Mouse (Mus musculus) erythroblast, adult 5-6 weeks (primary cell): ENCODE measurements at regions not wholly inside any gene's neighbourhood (a gene's known extent, or its start where the extent isn't known, plus 50 kb on each side); places are given as distances from the start of the nearest gene placed in this dataset.

Source experiments
- ATAC-seq: replicated peaks from 2 replicates; pipeline ENCODE4 v1.8.0; 2016; ENCODE audit warnings: moderate number of reproducible peaks, mild to moderate bottlenecking, moderate TSS enrichment, inconsistent platforms; ENCODE audit not compliant: poor library complexity, low FRiP score, severe bottlenecking

GRCm38 (mm10) chr2:178771881-178772280, 341.6 kb downstream of the Cdh26 start:
- ATAC-seq = no peak

DNA sequence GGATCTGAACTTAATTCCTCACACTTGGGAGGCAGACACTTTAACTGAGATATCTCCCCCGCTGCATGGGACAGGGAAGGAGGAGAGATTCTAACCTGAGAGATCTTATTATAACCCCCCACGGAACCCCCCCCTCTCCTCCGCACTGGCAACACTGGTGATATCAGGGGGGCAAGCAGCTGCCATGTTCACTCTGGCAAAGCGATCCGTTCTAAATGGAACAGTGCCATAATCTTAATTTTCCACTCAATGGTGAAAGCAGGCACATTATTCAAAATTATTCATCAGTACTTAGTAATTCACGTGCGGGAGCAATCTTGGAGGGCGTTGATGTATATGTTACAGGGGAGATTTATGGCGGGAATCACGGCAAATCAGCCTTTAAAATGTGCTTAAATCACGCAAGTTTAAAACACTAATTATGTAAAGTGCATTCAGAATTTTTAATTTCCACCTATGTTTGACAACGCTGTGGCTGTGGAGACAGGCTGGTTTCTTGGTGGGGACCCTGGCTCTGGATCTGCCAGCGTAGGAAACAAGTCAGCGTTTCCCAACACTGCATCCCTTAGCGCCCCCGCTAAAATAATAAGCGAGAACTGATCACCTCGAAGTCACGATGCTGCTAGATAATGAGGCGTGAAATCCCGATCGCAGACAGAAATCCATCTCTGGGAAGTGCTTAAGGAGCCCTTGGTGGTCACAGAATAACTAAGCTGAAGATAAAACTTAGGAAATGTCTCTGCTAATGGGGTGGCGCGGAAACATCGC, 354.7 kb downstream of the Cdh26 start:
- ATAC-seq = no peak

DNA sequence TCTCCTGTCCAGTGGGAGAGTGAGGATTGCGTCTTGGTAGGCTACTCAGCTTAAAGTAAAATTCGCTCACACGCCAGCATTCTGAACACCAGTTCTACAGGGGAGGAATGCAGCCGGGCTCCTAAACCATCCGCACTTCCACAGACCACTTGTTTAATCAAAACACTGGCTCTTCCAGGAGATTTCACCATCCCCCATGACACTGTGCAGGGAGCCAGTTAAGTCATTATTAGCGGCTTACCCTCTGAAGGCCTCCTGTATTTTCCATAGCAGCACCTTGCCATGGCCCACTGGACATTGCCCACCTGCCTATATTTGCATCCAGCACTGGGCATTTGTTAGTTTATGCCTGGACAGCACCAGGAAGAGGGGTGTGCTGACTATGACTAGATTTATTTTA, 355.5 kb downstream of the Cdh26 start:
- no peak for ATAC-seq

DNA sequence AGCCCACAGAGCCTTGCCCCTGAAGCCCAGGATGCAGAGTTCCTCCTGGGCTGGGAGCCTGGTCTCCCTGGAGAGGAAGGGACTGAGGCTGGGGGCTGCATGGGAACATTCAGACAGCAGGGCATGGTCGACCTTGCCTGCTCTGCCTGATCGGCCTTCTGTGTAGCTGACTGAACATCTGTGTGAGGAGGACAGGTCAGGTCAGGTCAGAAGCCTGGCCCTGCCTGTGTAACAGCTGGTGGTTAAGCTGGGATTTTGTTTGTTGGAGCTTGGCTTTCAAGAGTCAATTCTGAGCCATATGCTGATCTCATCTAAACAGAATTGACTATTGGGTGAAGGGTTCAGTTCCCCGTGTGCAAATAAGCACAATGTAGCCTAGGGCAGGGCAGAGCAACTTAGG, 365.5 kb downstream of the Cdh26 start:
- ATAC-seq = no peak

GRCm38 (mm10) chr2:178801464-178801863, 371.1 kb downstream of the Cdh26 start:
- ATAC-seq = no peak

DNA sequence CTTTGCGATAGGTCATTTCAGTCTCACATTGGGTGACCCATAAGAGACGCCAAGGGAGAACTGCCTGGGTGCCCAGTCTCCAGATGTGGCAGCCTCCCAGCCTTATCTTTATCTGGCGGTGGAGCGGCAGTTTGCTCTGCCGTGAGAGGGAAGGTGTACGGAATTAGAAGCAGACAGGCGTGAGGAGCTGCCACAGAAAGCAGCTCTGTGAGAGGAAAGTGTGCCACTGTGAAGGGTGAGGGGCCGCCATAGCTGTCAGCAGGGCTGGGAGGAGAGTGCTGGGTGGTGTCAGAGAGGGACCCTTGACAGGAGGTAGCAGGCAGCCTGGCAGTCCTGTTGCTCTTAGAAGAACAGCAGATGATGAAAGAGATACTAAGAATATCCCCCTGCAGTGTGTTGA, 375.0 kb downstream of the Cdh26 start:
- ATAC-seq = no peak

DNA sequence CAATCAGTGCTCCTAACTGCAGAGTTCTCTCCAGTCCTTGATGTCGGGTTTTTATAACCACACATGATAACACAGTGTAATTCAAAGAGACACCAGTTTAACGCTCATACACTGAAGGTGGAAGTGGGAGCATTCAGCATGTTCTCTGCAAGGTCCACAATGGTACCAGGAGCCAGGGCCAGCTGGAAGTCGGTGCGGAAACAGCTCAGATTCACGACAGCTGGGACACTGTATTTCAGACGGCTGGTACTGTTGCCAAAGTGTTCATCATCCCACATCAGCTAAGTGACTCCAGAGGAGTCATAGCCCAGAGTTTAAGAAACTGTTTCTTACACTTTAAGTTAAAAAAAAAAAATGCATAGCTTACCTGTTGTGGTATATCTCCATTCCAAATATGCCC, 391.2 kb downstream of the Cdh26 start:
- ATAC-seq = no peak

GRCm38 (mm10) chr2:178830313-178830712, 400.0 kb downstream of the Cdh26 start:
- ATAC-seq = no peak

- no peak for ATAC-seq
Measured at GRCm38 (mm10) chr2:178834986-178835385, 404.7 kb downstream of the Cdh26 start.

DNA sequence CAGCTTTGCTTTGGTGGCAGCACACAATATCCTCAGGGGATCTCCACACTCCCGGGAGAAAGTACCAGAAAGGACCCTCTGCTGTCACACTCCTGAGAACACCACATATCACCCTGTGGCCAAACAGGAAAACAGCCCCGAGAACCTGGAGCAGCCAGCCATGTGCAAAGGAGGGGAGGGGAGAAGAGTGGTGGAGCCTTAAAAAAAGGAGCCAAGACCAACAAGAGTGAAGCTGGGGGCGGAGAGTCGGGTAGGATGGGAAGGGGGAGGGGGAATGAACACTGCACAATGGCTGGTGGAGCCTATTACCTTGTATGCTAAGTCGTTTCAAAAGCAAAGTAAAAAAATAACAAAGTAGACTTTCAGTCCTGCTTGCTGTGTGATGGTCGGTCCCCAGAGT, 408.2 kb downstream of the Cdh26 start:
- ATAC-seq = no peak

GRCm38 (mm10) chr2:178840975-178841374, 410.6 kb downstream of the Cdh26 start:
- no peak for ATAC-seq

GRCm38 (mm10) chr2:178842595-178842994, 412.3 kb downstream of the Cdh26 start:
- no peak for ATAC-seq

GRCm38 (mm10) chr2:178843458-178843857, 413.1 kb downstream of the Cdh26 start:
- ATAC-seq = no peak

- no peak for ATAC-seq
Measured at GRCm38 (mm10) chr2:178844561-178844960, 414.2 kb downstream of the Cdh26 start.

DNA sequence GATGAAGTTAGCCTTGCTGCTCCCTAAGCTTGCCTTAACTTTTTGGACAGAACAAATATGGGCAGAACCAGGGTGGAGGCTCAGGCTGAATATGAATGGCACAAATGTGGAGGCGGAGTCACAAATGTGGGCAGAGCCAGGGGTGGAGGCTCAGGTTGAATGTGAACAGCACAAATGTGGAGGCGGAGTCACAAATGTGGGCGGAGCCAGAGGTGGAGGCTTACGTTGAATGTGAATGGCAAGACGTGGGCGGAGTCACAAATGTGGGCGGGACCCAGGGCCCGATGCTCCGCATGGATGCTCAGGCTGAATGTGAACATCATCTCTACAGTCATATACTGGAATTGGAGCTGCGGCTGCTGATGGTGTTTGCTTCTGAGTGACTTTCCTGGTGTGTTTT, 420.0 kb downstream of the Cdh26 start:
- no peak for ATAC-seq

GRCm38 (mm10) chr2:178850769-178851168, 420.4 kb downstream of the Cdh26 start:
- ATAC-seq = no peak

DNA sequence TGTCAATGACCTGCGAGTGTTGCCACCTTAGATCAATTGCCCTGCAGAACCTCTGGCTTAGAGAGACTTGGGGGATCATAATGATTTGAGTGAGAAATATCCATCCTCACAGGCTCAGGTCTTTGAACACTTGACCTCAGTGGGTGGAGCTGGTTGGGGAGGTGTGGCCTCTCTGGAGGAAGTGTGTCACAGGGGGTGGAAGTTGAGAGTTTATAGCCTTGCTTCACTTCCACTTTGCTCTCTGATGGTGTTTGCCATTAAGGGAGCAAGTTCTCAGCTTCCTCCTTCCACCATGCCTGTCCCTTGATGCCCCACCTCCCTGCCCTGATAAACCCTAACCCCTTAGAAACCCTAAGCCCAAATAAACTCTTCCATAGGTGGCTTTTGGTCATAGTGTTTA, 423.7 kb downstream of the Cdh26 start:
- ATAC-seq = no peak

DNA sequence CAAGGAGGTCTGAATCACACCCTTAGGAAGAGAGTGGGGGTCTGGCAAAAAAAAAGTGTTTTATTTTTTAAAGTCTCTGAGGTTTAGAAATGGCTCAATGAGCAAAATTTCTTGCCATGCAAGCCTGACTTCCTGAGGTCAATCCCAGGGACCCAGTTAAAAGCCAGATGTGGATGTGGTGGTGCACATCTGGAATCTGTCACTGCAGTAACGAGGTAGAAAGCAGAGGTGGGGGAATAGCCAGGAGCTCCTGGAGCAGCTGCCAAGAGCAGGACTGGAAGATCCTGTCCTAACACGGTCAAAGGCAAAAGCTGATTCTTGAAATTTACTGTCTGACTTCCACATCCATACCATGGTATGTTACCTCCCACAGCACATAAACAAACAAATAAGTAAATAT, 424.4 kb downstream of the Cdh26 start:
- ATAC-seq = no peak

DNA sequence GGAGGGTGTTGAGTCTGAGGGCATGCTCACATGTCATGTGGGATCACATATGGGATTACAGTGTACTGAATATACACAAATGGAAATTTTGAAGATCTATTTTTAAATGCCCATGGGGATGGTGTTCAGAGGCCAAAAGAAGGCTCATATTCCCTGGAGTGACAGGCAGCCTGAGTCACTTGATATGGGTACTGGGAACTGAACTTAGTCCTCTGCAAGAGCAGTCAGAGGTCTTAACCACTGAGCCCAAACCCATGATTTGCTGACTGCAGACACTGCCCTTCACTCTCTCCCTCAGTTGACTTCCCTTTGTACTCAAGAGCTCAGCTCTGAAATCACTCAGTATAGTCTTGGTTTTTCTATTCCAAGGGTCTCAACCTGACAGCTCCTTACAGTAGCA, 432.3 kb downstream of the Cdh26 start:
- no peak for ATAC-seq

DNA sequence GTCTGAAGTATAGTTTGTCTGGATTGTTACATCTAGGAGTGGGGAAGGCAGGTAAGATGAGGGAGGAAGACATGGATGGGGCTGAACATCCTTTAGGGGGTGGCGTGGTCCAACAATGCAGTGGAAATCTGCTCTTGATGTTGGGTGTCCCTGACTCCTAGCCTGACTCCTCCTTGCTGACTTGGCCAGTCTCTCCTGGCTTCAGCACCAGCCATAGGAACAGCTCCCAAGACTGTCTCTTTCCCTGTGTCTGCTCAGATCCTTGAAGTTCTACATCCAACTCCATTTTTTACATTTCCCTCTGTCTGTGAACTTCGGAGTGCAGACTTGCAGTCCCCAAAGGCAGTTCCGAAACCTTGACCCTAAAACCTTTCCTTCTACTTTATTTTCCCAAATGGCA, 436.8 kb downstream of the Cdh26 start:
- no peak for ATAC-seq

DNA sequence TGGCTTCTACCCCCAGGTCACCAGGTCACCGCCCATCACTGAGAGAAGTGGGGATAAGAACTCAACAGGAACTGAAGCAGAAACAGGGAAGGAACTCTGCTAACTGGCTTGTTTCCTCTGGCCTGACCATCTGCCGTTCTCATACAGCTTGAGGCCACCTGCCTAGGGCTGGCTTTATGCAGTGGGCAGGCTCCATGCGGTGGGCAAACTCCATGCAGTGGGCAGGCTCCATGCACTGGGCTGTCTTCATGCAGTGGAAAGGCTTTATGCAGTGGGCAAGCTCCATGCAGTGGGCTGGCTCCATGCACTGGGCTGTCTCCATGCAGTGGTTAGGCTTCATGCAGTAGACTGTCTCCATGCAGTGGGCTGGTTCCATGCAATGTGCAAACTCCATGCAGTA, 438.8 kb downstream of the Cdh26 start:
- no peak for ATAC-seq

GRCm38 (mm10) chr2:178878436-178878835, 448.1 kb downstream of the Cdh26 start:
- no peak for ATAC-seq
